Mouse (Mus musculus): Measurements from ENCODE around the gene Lrrc40. TPM values are rescaled to one million over a fixed set of nuclear protein-coding genes. Genes with fewer than 3 reads are reported as not detected.

Lrrc40 gene
- total and polyA plus RNA-seq, 3 experiments, result 4.2 to 10.4 (median 9.5) TPM

DNA sequence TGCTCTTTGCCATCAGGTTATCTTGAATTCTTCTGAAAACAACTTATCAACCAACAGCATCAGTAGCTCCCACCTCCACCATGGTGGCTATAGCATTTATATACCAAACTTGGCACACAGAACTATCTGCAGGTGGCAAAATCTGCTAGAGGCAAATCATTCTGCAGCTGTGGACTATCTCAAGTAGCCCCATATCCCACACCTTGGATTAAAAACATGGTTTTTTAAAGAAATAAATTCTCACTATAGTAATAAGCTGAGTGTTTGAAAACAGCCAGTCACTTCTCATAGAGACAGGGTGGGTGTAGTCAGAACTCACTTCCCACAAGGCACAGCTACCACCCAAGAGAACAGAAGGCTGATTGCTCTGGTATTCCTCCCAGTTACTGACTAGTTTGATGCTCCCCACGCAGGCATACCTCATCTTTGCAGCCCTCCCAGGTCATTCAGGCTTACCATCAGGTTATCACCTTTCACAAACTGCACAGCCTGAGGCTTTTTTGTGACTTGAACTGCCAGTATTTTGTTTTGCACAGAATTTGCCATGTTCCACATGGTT is 26.6 kb upstream of the Lrrc40 start:
- Histone ChIP-seq H3K4me1 (ENCODE audit: control insufficient read depth, insufficient read depth, low read length) (no peaks in the 10 kb centered on the region), H3K9ac (ENCODE audit: low read depth, low read length) (no peak overlapping the region), H3K27me3 (ENCODE audit: control insufficient read depth, insufficient read depth, low read length) (no peaks in the 10 kb centered on the region), H3K4me3 (no peak overlapping the region), H3K36me3 (ENCODE audit: control insufficient read depth, insufficient read depth, low read length) (no peaks in the 10 kb centered on the region; the same call in none of the 2 replicates), H3K27ac (no peak overlapping the region), H3K79me2 (replicated peaks; ENCODE audit: control insufficient read depth, insufficient read depth, low read length) (no peaks in the 10 kb centered on the region)
- 42% methylated on average over 1 of the region's 1 CpGs for WGBS
- intact Hi-C loops (cut with DNase I), result no loop called here
- no peak for TF ChIP-seq CTCF (IDR thresholded peaks at IDR 0.05)
- TF ChIP-seq POLR2A (IDR thresholded peaks at IDR 0.05; ENCODE audit: insufficient read depth, low read depth, low read length), result no peak
- no peak for DNase-seq

DNA sequence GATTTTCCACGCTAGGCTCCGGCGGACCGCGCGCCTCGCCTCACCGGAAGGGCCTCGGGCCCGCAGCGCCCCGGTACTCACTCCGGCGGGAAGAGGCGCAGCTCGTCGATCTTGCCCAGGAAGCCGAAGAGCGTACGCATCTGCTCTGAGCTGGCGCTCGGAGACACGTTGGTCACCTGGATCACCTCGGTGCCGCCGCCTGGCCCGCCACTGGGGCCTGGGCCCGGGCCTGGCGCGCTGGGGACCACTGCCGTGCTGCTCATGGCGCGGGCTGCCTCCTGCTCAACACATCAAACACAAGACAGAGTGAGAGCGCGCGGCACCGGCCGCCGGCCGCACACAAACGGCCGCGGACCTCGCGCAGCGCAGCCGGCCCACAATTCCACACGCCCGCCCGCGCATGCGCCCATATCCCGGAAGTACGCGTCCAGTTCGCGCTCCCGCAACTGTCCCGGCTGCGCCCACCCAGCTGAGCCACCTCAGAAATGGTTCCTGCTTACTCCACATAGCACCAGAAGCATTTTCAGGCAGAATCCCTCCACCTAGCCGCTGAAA is 5.0 kb upstream of the Lrrc40 start:
- TF ChIP-seq POLR2A (IDR thresholded peaks at IDR 0.05; ENCODE audit: insufficient read depth, low read depth, low read length), result peak; percentile 25; the same call in 1 of the 2 replicates
- TF ChIP-seq CTCF (IDR thresholded peaks at IDR 0.05), result no peak
- peak; percentile 33; the same call in 1 of the 2 replicates for TF ChIP-seq EP300 (IDR thresholded peaks at IDR 0.05; ENCODE audit: insufficient read depth, low read depth, low read length)
- Histone ChIP-seq H3K9ac (ENCODE audit: low read depth, low read length) (peak overlapping the region; percentile 93), H3K4me1 (ENCODE audit: control insufficient read depth, insufficient read depth, low read length) (peaks cover 4% of the 10 kb centered on the region; the same call in 1 of the 2 replicates), H3K4me3 (peak overlapping the region; percentile 89), H3K79me2 (replicated peaks; ENCODE audit: control insufficient read depth, insufficient read depth, low read length) (peaks cover 4% of the 10 kb centered on the region; the same call in 1 of the 2 replicates), H3K27me3 (ENCODE audit: control insufficient read depth, insufficient read depth, low read length) (no peaks in the 10 kb centered on the region), H3K27ac (peak overlapping the region; percentile 68), H3K36me3 (ENCODE audit: control insufficient read depth, insufficient read depth, low read length) (peaks cover 27% of the 10 kb centered on the region)
- WGBS, result under 1% methylated on average over 61 of the region's 61 CpGs
- DNase-seq, result peak; percentile 91
- intact Hi-C loops (cut with DNase I), result no loop called here

DNA sequence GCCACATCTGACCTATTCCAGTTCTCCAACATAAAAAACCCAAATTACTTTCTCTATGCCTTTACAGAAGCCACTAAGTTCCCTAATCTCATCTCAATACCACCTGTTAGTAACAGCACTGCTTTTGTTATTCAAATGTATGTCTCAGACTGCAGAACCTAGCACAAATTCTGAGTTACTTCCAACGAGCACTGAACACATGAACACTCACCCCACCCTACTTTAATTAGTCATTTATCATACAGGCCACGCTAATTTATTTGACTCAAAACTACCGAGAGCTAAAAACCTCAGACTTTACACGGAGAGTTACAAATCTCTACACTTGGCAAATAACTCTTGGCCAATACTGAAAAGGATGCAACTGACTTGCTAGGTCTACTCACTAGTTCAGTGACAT is 4.4 kb upstream of the Lrrc40 start:
- peaks cover 4% of the 10 kb centered on the region for H3K79me2 ChIP-seq (replicated peaks; ENCODE audit: control insufficient read depth, insufficient read depth, low read length)
- 3% methylated on average over 4 of the region's 4 CpGs for WGBS
- intact Hi-C loops (cut with DNase I), result no loop called here

DNA sequence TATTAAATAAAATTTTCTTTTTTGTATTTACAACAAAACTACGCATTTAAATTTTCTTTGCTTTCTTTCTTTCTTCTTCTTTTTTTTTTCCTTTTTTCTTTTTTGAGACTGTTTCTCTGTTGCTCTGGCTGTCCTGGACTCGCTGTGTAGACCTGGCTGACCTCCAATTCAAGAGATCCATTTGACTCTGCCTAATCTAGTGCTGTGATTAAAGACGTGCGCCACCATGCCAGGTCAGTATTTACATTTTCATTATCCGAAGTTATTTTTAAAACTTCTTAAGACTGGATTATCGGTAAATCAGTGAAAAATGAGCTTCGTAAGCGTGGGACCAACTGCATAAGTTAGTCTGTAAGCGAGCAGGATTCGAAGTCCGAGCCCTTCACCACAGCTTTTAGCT is 596 bp upstream of the Lrrc40 start:
- Histone ChIP-seq H3K4me3 (peak overlapping the region; percentile 95), H3K79me2 (replicated peaks; ENCODE audit: control insufficient read depth, insufficient read depth, low read length) (peaks cover 4% of the 10 kb centered on the region), H3K4me1 (ENCODE audit: control insufficient read depth, insufficient read depth, low read length) (peaks cover 2% of the 10 kb centered on the region; the same call in 1 of the 2 replicates), H3K27me3 (ENCODE audit: control insufficient read depth, insufficient read depth, low read length) (no peaks in the 10 kb centered on the region), H3K27ac (peak overlapping the region; percentile 93), H3K9ac (ENCODE audit: low read depth, low read length) (peak overlapping the region; percentile 96), H3K36me3 (ENCODE audit: control insufficient read depth, insufficient read depth, low read length) (peaks cover 15% of the 10 kb centered on the region)
- intact Hi-C loops (cut with DNase I), result loop anchor here (1.0 kb wide), 1 partner anchor 90 kb away; no protein-coding TSS in a partner anchor
- 2% methylated on average over 11 of the region's 11 CpGs for WGBS
- TF ChIP-seq POLR2A (IDR thresholded peaks at IDR 0.05; ENCODE audit: insufficient read depth, low read depth, low read length) (no peak), CTCF (IDR thresholded peaks at IDR 0.05) (no peak), EP300 (IDR thresholded peaks at IDR 0.05; ENCODE audit: insufficient read depth, low read depth, low read length) (no peak)
- no peak for DNase-seq

More for the DNA sequence above, 4.4 kb upstream of the Lrrc40 start:
- Histone ChIP-seq H3K4me3 (peak overlapping the region; percentile 89), H3K36me3 (ENCODE audit: control insufficient read depth, insufficient read depth, low read length) (peaks cover 27% of the 10 kb centered on the region), H3K27ac (peak overlapping the region; percentile 68), H3K4me1 (ENCODE audit: control insufficient read depth, insufficient read depth, low read length) (peaks cover 4% of the 10 kb centered on the region; the same call in 1 of the 2 replicates), H3K27me3 (ENCODE audit: control insufficient read depth, insufficient read depth, low read length) (no peaks in the 10 kb centered on the region), H3K9ac (ENCODE audit: low read depth, low read length) (no peak overlapping the region)
- DNase-seq, result no peak
- TF ChIP-seq POLR2A (IDR thresholded peaks at IDR 0.05; ENCODE audit: insufficient read depth, low read depth, low read length) (no peak), EP300 (IDR thresholded peaks at IDR 0.05; ENCODE audit: insufficient read depth, low read depth, low read length) (no peak), CTCF (IDR thresholded peaks at IDR 0.05) (no peak)

DNA sequence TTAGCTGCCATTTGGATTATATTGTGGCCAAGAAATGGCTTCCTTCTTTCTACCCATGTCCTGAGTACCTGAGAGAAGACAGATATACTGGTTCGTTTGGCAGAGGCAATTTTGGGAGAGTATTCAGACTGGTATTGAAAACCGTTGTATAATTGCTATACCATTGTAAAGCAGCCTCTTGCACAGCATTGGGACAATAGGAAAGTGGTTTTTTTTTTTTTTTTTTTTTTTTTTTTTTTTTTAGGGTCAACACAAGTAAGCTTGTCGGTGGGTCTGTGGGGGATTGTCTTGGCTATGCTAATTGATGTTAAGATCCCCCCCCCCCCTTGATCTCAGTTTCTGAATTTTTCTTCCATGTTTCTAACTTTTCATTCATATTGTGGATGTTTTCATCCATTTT is 1.6 kb downstream of the Lrrc40 start:
- H3K27ac ChIP-seq, result no peak overlapping the region
- DNase-seq, result no peak
- intact Hi-C loops (cut with DNase I), result no loop called here
- H3K9ac ChIP-seq (ENCODE audit: low read depth, low read length), result no peak overlapping the region
- H3K4me1 ChIP-seq (ENCODE audit: control insufficient read depth, insufficient read depth, low read length), result peaks cover 1% of the 10 kb centered on the region; the same call in 1 of the 2 replicates
- no peaks in the 10 kb centered on the region for H3K27me3 ChIP-seq (ENCODE audit: control insufficient read depth, insufficient read depth, low read length)
- H3K36me3 ChIP-seq (ENCODE audit: control insufficient read depth, insufficient read depth, low read length), result peaks cover 12% of the 10 kb centered on the region
- TF ChIP-seq POLR2A (IDR thresholded peaks at IDR 0.05; ENCODE audit: insufficient read depth, low read depth, low read length), result no peak
- TF ChIP-seq CTCF (IDR thresholded peaks at IDR 0.05), result no peak
- no peak for TF ChIP-seq EP300 (IDR thresholded peaks at IDR 0.05; ENCODE audit: insufficient read depth, low read depth, low read length)
- WGBS, result 74% methylated on average over 3 of the region's 3 CpGs
- peaks cover 4% of the 10 kb centered on the region for H3K79me2 ChIP-seq (replicated peaks; ENCODE audit: control insufficient read depth, insufficient read depth, low read length)
- H3K4me3 ChIP-seq, result no peak overlapping the region

DNA sequence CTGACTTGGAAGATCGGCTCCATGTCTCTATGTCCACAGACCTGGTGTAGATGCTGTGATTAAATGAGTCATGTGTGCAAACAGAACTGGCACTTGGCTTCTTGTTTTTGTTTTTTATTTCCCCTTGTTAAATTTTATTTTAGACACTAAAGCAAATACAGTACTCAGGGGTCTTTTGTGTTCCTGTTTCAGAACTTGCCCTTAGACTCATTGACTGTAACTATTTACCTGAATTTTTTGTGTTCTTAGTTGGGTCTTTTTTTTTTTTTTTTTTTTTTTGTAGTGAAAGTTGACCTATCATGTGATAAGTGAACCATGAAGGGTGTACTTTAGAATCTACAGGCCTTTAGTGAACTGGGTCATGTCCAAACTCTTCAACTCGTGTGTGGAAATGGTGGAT is 4.3 kb downstream of the Lrrc40 start:
- TF ChIP-seq CTCF (IDR thresholded peaks at IDR 0.05), result no peak
- no peak for TF ChIP-seq EP300 (IDR thresholded peaks at IDR 0.05; ENCODE audit: insufficient read depth, low read depth, low read length)
- TF ChIP-seq POLR2A (IDR thresholded peaks at IDR 0.05; ENCODE audit: insufficient read depth, low read depth, low read length), result no peak
- Histone ChIP-seq H3K79me2 (replicated peaks; ENCODE audit: control insufficient read depth, insufficient read depth, low read length) (peaks cover 4% of the 10 kb centered on the region), H3K27ac (no peak overlapping the region), H3K9ac (ENCODE audit: low read depth, low read length) (no peak overlapping the region), H3K4me1 (ENCODE audit: control insufficient read depth, insufficient read depth, low read length) (no peaks in the 10 kb centered on the region), H3K4me3 (no peak overlapping the region), H3K36me3 (ENCODE audit: control insufficient read depth, insufficient read depth, low read length) (no peaks in the 10 kb centered on the region), H3K27me3 (ENCODE audit: control insufficient read depth, insufficient read depth, low read length) (no peaks in the 10 kb centered on the region)
- 79% methylated on average over 2 of the region's 2 CpGs for WGBS
- DNase-seq, result no peak
- intact Hi-C loops (cut with DNase I), result no loop called here

Data from heart, adult 2 months (tissue).